Mouse (Mus musculus): ENCODE results near the gene Aldh18a1.
A peak's percentile ranks its signal among the peaks of the same experiment; 100 is the strongest.

GRCm38 (mm10) chr19:40575438-40575837, 12.8 kb downstream of the Aldh18a1 start:
- TF ChIP-seq CTCF (IDR thresholded peaks at IDR 0.05; ENCODE audit: extremely low read depth, insufficient read length, insufficient replicate concordance, low read depth, low read length) (0 out of 2 replicates have a peak, but pooled peaks have one; percentile 1), POLR2A (IDR thresholded peaks at IDR 0.05; ENCODE audit: low read depth, low read length) (0 out of 2 replicates have a peak, but pooled peaks have one; percentile 8)
